Mouse (Mus musculus): ENCODE data around the gene Rbfox1. TPM values are rescaled to one million over a fixed set of nuclear protein-coding genes. Genes with fewer than 3 reads are reported as not detected.

The Rbfox1 gene
- polyA plus RNA-seq, 1 experiment: not detected

- no peak overlapping the region for H3K27ac ChIP-seq (ENCODE audit: insufficient read depth, low read depth, low read length)
- H3K4me1 ChIP-seq (ENCODE audit: control insufficient read depth, insufficient read depth, low read length): no peaks in the 10 kb centered on the region
- H3K4me3 ChIP-seq (ENCODE audit: insufficient read depth, low read length): no peak overlapping the region
- no peak for TF ChIP-seq CTCF (IDR thresholded peaks at IDR 0.05; ENCODE audit: low read depth, low read length)
- no peak for TF ChIP-seq POLR2A (IDR thresholded peaks at IDR 0.05; ENCODE audit: borderline replicate concordance, low read depth, low read length)
Observed at GRCm38 (mm10) chr16:6084701-6085365, 199.7 kb downstream of the Rbfox1 start.

DNA sequence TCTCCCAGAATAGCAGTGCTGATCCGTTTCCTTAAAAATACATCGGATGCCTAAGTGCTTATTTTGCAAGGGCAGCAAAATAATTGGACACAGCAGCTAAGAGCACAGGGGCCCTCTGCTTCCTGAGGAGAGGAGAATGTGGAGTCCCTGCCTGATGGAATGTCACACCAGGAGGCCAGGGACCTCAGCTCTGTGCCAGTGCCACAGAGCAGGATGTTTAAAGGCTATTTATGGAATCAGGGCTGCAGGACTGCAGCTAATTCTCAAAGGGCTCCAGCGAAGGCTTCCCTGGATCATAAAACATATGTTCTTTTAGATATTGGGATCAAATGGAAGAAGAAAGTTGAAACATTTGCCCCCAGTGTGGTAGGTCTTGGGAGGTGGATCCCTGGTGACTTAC lies 201.0 kb downstream of the Rbfox1 start:
- H3K4me1 ChIP-seq (ENCODE audit: control insufficient read depth, insufficient read depth, low read length): no peaks in the 10 kb centered on the region
- TF ChIP-seq POLR2A (IDR thresholded peaks at IDR 0.05; ENCODE audit: borderline replicate concordance, low read depth, low read length): no peak
- no peak for TF ChIP-seq CTCF (IDR thresholded peaks at IDR 0.05; ENCODE audit: low read depth, low read length)
- H3K4me3 ChIP-seq (ENCODE audit: insufficient read depth, low read length): no peak overlapping the region
- no peak overlapping the region for H3K27ac ChIP-seq (ENCODE audit: insufficient read depth, low read depth, low read length)

DNA sequence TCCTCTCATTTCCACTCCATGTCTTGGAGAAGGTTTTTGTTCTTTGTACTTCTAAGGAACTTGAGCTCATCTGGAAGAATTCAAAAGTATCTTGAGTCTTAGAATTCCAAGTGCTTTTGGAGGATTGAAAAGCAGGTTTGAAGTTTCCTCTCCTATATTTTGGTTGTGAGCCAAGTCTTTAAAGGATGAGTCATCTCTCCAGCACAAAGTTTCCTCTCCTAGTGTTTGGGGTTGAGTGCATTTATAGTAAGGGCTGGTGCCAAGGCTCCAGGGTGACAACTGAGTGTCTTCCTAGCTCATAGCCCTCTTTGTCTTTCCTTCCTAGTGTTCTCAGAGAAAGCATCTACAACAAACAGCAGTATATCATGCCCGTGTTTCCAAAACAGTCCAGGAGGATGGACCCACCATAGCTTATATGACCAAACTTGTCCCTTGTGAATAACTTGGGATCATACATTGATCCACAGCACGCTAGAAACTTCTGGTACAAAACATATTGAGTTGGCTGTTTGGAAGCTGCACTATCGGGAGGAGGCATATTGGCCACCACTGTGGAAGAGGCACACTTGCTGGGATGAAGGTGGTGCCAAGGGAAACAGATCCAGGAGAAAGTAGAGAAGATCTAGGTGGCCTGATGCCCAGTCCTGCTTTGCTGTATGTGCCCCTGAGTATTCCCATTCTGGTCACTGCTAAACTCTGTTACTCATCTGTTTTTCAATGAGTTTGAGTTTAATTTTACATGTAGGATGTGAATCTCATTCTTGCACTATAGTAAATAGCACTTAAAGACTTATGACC lies 206.4 kb downstream of the Rbfox1 start:
- H3K4me1 ChIP-seq (ENCODE audit: control insufficient read depth, insufficient read depth, low read length): no peaks in the 10 kb centered on the region
- no peak overlapping the region for H3K4me3 ChIP-seq (ENCODE audit: insufficient read depth, low read length)
- TF ChIP-seq POLR2A (IDR thresholded peaks at IDR 0.05; ENCODE audit: borderline replicate concordance, low read depth, low read length) (no peak), CTCF (IDR thresholded peaks at IDR 0.05; ENCODE audit: low read depth, low read length) (no peak)
- H3K27ac ChIP-seq (ENCODE audit: insufficient read depth, low read depth, low read length): no peak overlapping the region

DNA sequence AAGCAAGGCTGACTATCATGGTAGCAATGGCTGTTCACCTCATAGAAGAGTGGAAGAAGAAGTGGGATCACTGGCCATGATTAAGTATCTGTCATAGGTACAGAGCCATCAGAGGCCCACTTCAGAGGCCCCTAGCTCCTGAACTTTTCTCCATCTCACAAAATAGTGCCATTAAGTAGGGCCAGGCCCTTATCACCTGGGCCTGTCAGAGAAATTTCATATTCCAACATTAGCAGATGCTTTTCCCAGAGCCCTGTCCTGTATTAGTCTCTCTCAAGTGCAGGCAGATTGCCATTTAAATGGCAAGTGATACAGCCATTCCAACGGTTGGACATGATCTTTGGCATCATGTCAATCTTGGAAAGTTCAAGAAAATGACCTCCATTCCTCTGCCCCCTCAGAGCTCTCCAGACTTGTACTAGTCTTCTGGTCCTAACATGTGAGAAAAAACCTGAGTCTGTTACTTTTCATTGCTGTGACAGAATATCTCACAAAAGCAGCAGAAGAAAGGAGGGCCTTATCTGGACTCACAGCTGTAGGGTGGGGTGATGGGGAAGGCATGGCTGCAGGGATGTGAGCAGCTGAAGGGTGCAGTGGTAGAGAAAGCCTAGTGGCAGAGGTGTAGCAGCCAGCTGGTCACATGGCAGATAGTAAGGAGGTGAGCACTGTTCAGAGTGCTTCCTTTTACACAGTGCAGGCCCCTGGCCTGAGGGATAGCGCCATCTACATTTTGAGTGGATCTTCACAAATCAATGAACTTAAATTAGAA lies 210.6 kb downstream of the Rbfox1 start:
- Histone ChIP-seq H3K4me3 (ENCODE audit: insufficient read depth, low read length) (no peak overlapping the region), H3K4me1 (ENCODE audit: control insufficient read depth, insufficient read depth, low read length) (no peaks in the 10 kb centered on the region), H3K27ac (ENCODE audit: insufficient read depth, low read depth, low read length) (no peak overlapping the region)
- TF ChIP-seq POLR2A (IDR thresholded peaks at IDR 0.05; ENCODE audit: borderline replicate concordance, low read depth, low read length) (no peak), CTCF (IDR thresholded peaks at IDR 0.05; ENCODE audit: low read depth, low read length) (no peak)

GRCm38 (mm10) chr16:6097244-6098040 lies 212.3 kb downstream of the Rbfox1 start:
- H3K4me3 ChIP-seq (ENCODE audit: insufficient read depth, low read length): no peak overlapping the region
- H3K27ac ChIP-seq (ENCODE audit: insufficient read depth, low read depth, low read length): no peak overlapping the region
- TF ChIP-seq CTCF (IDR thresholded peaks at IDR 0.05; ENCODE audit: low read depth, low read length) (no peak), POLR2A (IDR thresholded peaks at IDR 0.05; ENCODE audit: borderline replicate concordance, low read depth, low read length) (no peak)
- no peaks in the 10 kb centered on the region for H3K4me1 ChIP-seq (ENCODE audit: control insufficient read depth, insufficient read depth, low read length)

DNA sequence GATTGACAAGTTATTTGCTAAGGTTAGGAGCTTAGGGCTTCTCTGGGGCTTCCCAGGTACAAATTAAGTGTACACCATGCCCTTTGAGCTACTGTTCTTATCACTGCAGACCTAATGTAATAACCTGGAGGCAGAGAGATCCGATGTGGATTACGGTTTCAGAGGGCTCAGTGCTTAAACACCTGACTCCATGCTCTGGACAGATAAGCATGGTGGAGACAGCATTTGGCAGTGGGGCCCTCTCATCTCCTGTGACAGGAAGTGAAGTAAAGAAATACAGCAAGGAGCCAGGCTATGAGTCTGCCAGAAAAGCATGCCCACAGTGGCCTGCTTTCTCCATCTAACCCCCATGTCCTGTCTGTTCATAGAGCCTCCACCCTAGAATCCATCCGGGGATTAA lies 213.0 kb downstream of the Rbfox1 start:
- H3K4me3 ChIP-seq (ENCODE audit: insufficient read depth, low read length): no peak overlapping the region
- H3K4me1 ChIP-seq (ENCODE audit: control insufficient read depth, insufficient read depth, low read length): no peaks in the 10 kb centered on the region
- H3K27ac ChIP-seq (ENCODE audit: insufficient read depth, low read depth, low read length): no peak overlapping the region
- no peak for TF ChIP-seq POLR2A (IDR thresholded peaks at IDR 0.05; ENCODE audit: borderline replicate concordance, low read depth, low read length)
- no peak for TF ChIP-seq CTCF (IDR thresholded peaks at IDR 0.05; ENCODE audit: low read depth, low read length)

- TF ChIP-seq POLR2A (IDR thresholded peaks at IDR 0.05; ENCODE audit: borderline replicate concordance, low read depth, low read length) (no peak), CTCF (IDR thresholded peaks at IDR 0.05; ENCODE audit: low read depth, low read length) (no peak)
- H3K27ac ChIP-seq (ENCODE audit: insufficient read depth, low read depth, low read length): no peak overlapping the region
- no peak overlapping the region for H3K4me3 ChIP-seq (ENCODE audit: insufficient read depth, low read length)
- no peaks in the 10 kb centered on the region for H3K4me1 ChIP-seq (ENCODE audit: control insufficient read depth, insufficient read depth, low read length)
Observed at GRCm38 (mm10) chr16:6099598-6099997, 214.4 kb downstream of the Rbfox1 start.

GRCm38 (mm10) chr16:6100421-6100877 lies 215.3 kb downstream of the Rbfox1 start:
- Histone ChIP-seq H3K4me3 (ENCODE audit: insufficient read depth, low read length) (no peak overlapping the region), H3K4me1 (ENCODE audit: control insufficient read depth, insufficient read depth, low read length) (no peaks in the 10 kb centered on the region), H3K27ac (ENCODE audit: insufficient read depth, low read depth, low read length) (no peak overlapping the region)
- no peak for TF ChIP-seq CTCF (IDR thresholded peaks at IDR 0.05; ENCODE audit: low read depth, low read length)
- no peak for TF ChIP-seq POLR2A (IDR thresholded peaks at IDR 0.05; ENCODE audit: borderline replicate concordance, low read depth, low read length)

DNA sequence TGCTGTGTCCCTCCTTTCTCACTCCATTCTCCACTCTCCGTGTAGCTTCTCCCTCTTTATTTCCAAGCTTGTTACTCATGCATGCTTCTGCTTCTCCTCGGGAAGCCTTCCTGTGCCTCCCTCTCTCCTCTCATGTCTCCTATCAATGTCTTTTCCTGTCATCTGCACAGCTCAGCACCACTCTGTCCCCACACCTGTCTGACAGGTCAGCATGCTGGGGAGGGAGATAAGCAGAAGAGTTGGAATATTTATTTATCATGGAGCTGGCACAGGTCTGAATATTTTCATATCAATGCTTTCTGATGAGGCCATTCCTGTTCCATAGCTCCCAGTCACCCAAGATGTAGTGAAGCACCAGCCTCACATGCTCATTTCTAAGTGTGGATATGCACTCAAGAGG lies 218.6 kb downstream of the Rbfox1 start:
- TF ChIP-seq CTCF (IDR thresholded peaks at IDR 0.05; ENCODE audit: low read depth, low read length) (no peak), POLR2A (IDR thresholded peaks at IDR 0.05; ENCODE audit: borderline replicate concordance, low read depth, low read length) (no peak)
- H3K4me1 ChIP-seq (ENCODE audit: control insufficient read depth, insufficient read depth, low read length): no peaks in the 10 kb centered on the region

More for the DNA sequence above, 218.6 kb downstream of the Rbfox1 start:
- Histone ChIP-seq H3K4me3 (ENCODE audit: insufficient read depth, low read length) (no peak overlapping the region), H3K27ac (ENCODE audit: insufficient read depth, low read depth, low read length) (no peak overlapping the region)

Measured in bone marrow macrophage, adult 2 months (primary cell).